Mouse (Mus musculus) liver, embryonic 14.5 days (tissue): ENCODE results near the gene Il34.

Experiments
- CTCF ChIP-seq: IDR thresholded peaks from 2 replicates; pipeline ENCODE4 v1.5.1; 2016; ENCODE audit warnings: antibody characterized with exemption, low read depth, control low read depth
- EP300 ChIP-seq: IDR thresholded peaks from 2 replicates; pipeline ENCODE4 v1.6.1; 2016; ENCODE audit warnings: antibody characterized with exemption, low read depth

- no peak for TF ChIP-seq CTCF
- no peak for TF ChIP-seq EP300
These were observed 111.5 kb downstream of the Il34 start for GRCm38 (mm10) chr8:110694226-110694625.
